Mouse (Mus musculus) stomach, postnatal 0 days (tissue): ENCODE measurements at regions not wholly inside any gene's neighbourhood (a gene's known extent, or its start where the extent isn't known, plus 50 kb on each side); places are given as distances from the start of the nearest gene placed in this dataset.

Source experiments
- ATAC-seq: fragments of 200-750 bp; cut with Nextera tagmentation; 2 replicates; pipeline ENCODE4 v1.8.0; 2017; ENCODE audit not compliant: low FRiP score, low TSS enrichment
- DNase-seq: peaks from one replicate; pipeline ENCODE4 v3.0.0-alpha.2; 2016; ENCODE audit warnings: low spot score
- H3K27ac ChIP-seq: fragments of 300-500 bp; sonication (generic); replicated peaks from 2 replicates; pipeline ENCODE4 v1.5.1; 2014; ENCODE audit warnings: mild to moderate bottlenecking, control low read depth
- H3K27me3 ChIP-seq: fragments of 300-500 bp; sonication (generic); 2 replicates; pipeline ENCODE4 v1.6.1; 2014; ENCODE audit warnings: low read length; ENCODE audit not compliant: control insufficient read depth, insufficient read depth
- H3K36me3 ChIP-seq: fragments of 300-500 bp; sonication (generic); 2 replicates; pipeline ENCODE4 v1.6.1; 2014; ENCODE audit warnings: low read length, mixed read lengths; ENCODE audit not compliant: control insufficient read depth, insufficient read depth
- H3K4me1 ChIP-seq: fragments of 300-500 bp; sonication (generic); replicated peaks from 2 replicates; pipeline ENCODE4 v1.6.1; 2014; ENCODE audit warnings: antibody characterized with exemption; ENCODE audit not compliant: control insufficient read depth, insufficient read depth
- H3K4me2 ChIP-seq: fragments of 300-500 bp; sonication (generic); replicated peaks from 2 replicates; pipeline ENCODE4 v1.6.1; 2014; ENCODE audit warnings: low read depth, mild to moderate bottlenecking, control low read depth, moderate library complexity
- H3K4me3 ChIP-seq: fragments of 300-500 bp; sonication (generic); 2 replicates; pipeline ENCODE4 v1.5.1; 2014; ENCODE audit warnings: low read depth, low read length, control low read depth
- H3K9ac ChIP-seq: fragments of 300-500 bp; sonication (generic); 2 replicates; pipeline ENCODE4 v1.6.1; 2014; ENCODE audit warnings: mild to moderate bottlenecking, low read length, control low read depth, mixed read lengths
- H3K9me3 ChIP-seq: fragments of 300-500 bp; sonication (generic); 2 replicates; pipeline ENCODE4 v1.6.1; 2016; ENCODE audit warnings: low read length; ENCODE audit not compliant: control insufficient read depth
- CTCF ChIP-seq: IDR thresholded peaks from 2 replicates; pipeline ENCODE4 v1.5.1; 2016; ENCODE audit warnings: antibody characterized with exemption, low read depth, mild to moderate bottlenecking, moderate library complexity
- EP300 ChIP-seq: optimal IDR thresholded peaks from 2 replicates; pipeline ENCODE3; 2016; ENCODE audit warnings: antibody characterized with exemption
- WGBS: fragments of 180-500 bp; shearing (Covaris S2); extraction: QIAGEN DNeasy Blood & Tissue Kit; methylation state at CpG from one replicate; pipeline ENCODE4 v1.1.7; 2014; 5-methylcytosine and 5-hydroxymethylcytosine counted together

- H3K36me3 ChIP-seq, result no peaks in the 10 kb centered on the region
- H3K9me3 ChIP-seq, result no peaks in the 10 kb centered on the region
- no peak overlapping the region for H3K9ac ChIP-seq
- no peak for TF ChIP-seq CTCF
- TF ChIP-seq EP300, result no peak
- 81% methylated on average over 3 of the region's 3 CpGs for WGBS
- no peaks in the 10 kb centered on the region for H3K4me1 ChIP-seq
- ATAC-seq, result no peak
- H3K27me3 ChIP-seq, result no peaks in the 10 kb centered on the region
- H3K27ac ChIP-seq, result no peak overlapping the region
- no peak overlapping the region for H3K4me2 ChIP-seq
- H3K4me3 ChIP-seq, result no peak overlapping the region
- DNase-seq, result no peak
Observed at GRCm38 (mm10) chr7:83117065-83117464, 249.9 kb downstream of the Mex3b start.

- TF ChIP-seq CTCF, result peak; percentile 35
- TF ChIP-seq EP300, result no peak
- no peaks in the 10 kb centered on the region for H3K36me3 ChIP-seq
- H3K27ac ChIP-seq, result no peak overlapping the region
- H3K9me3 ChIP-seq, result no peaks in the 10 kb centered on the region
- H3K9ac ChIP-seq, result no peak overlapping the region
- no peaks in the 10 kb centered on the region for H3K27me3 ChIP-seq
- DNase-seq (no peak), ATAC-seq (no peak)
- H3K4me3 ChIP-seq, result no peak overlapping the region
- H3K4me2 ChIP-seq, result no peak overlapping the region
- WGBS, result 77% methylated on average over 4 of the region's 4 CpGs
- H3K4me1 ChIP-seq, result no peaks in the 10 kb centered on the region
Observed at GRCm38 (mm10) chr7:83126196-83126595, 259.1 kb downstream of the Mex3b start.

GRCm38 (mm10) chr7:83140216-83140615, 273.1 kb downstream of the Mex3b start:
- WGBS, result 26% methylated on average over 4 of the region's 4 CpGs
- TF ChIP-seq EP300, result no peak
- no peak for TF ChIP-seq CTCF
- no peak for DNase-seq

GRCm38 (mm10) chr7:83140658-83141057, 273.5 kb downstream of the Mex3b start:
- H3K36me3 ChIP-seq, result no peaks in the 10 kb centered on the region
- H3K9ac ChIP-seq, result no peak overlapping the region
- ATAC-seq, result no peak
- DNase-seq, result no peak
- no peak overlapping the region for H3K4me2 ChIP-seq
- H3K9me3 ChIP-seq, result no peaks in the 10 kb centered on the region
- TF ChIP-seq EP300 (no peak), CTCF (peak; percentile 19)
- no peak overlapping the region for H3K27ac ChIP-seq
- H3K4me1 ChIP-seq, result no peaks in the 10 kb centered on the region
- WGBS, result 68% methylated on average over 3 of the region's 3 CpGs
- no peaks in the 10 kb centered on the region for H3K27me3 ChIP-seq
- H3K4me3 ChIP-seq, result no peak overlapping the region

More at GRCm38 (mm10) chr7:83140216-83140615, 273.1 kb downstream of the Mex3b start:
- Histone ChIP-seq H3K9ac (no peak overlapping the region), H3K4me3 (no peak overlapping the region), H3K27ac (no peak overlapping the region), H3K9me3 (no peaks in the 10 kb centered on the region), H3K27me3 (no peaks in the 10 kb centered on the region), H3K4me2 (no peak overlapping the region), H3K36me3 (no peaks in the 10 kb centered on the region), H3K4me1 (no peaks in the 10 kb centered on the region)
- no peak for ATAC-seq

GRCm38 (mm10) chr7:83144018-83144417, 276.9 kb downstream of the Mex3b start:
- Histone ChIP-seq H3K4me1 (no peaks in the 10 kb centered on the region), H3K27ac (no peak overlapping the region), H3K9ac (no peak overlapping the region), H3K9me3 (no peaks in the 10 kb centered on the region), H3K27me3 (no peaks in the 10 kb centered on the region), H3K4me2 (no peak overlapping the region), H3K36me3 (no peaks in the 10 kb centered on the region), H3K4me3 (no peak overlapping the region)
- no peak for TF ChIP-seq EP300
- TF ChIP-seq CTCF, result no peak
- 65% methylated on average over 5 of the region's 5 CpGs for WGBS
- no peak for DNase-seq
- ATAC-seq, result no peak

GRCm38 (mm10) chr7:83145551-83145950, 278.4 kb downstream of the Mex3b start:
- Histone ChIP-seq H3K4me2 (no peak overlapping the region), H3K36me3 (no peaks in the 10 kb centered on the region), H3K4me1 (no peaks in the 10 kb centered on the region), H3K4me3 (no peak overlapping the region), H3K27me3 (no peaks in the 10 kb centered on the region), H3K27ac (no peak overlapping the region), H3K9ac (no peak overlapping the region), H3K9me3 (no peaks in the 10 kb centered on the region)
- ATAC-seq (no peak), DNase-seq (no peak)
- 78% methylated on average over 5 of the region's 5 CpGs for WGBS
- TF ChIP-seq CTCF (no peak), EP300 (no peak)
